ENCODE assay signal across 21 mouse cellular contexts in genomic region chr5:131377136-131377535, GRCm38 (mm10).
DNase-seq lines count a peak whose midpoint lies in the region; ATAC-seq and TF ChIP-seq lines count a peak whose summit lies in the region.
"Had no signal": no experiment of that assay in that cellular context is flagged by ENCODE, and none has a peak within 500 bp of the region (broad histone marks: within the 10 kb centered on the region; RNA-seq: fewer than 3 reads in every experiment).

No protein-coding gene starts in this region.

- H3K4me3 ChIP-seq in gastrocnemius, adult 2 months = no peak overlapping the region
- H3K4me3 ChIP-seq in lung, embryonic 14.5 days (ENCODE audit: low read depth, low read length) = no peak overlapping the region
- H3K4me3 ChIP-seq in lung, adult 2 months (replicated peaks; ENCODE audit: extremely low read depth, low read depth, low read length) = no peak overlapping the region
- H3K4me3 ChIP-seq in stomach, postnatal 0 days (ENCODE audit: low read depth, low read length) = no peak overlapping the region
- H3K4me3 ChIP-seq: embryonic facial prominence, embryonic 13.5 days; limb, embryonic 13.5 days; midbrain, embryonic 12.5 days; neural tube, embryonic 13.5 days had no signal

- no peak for TF ChIP-seq CTCF in gastrocnemius, adult 2 months (IDR thresholded peaks at IDR 0.05)
- TF ChIP-seq CTCF in lung, embryonic 14.5 days (IDR thresholded peaks at IDR 0.05; ENCODE audit: low read depth) = no peak
- TF ChIP-seq CTCF in lung, adult 2 months (IDR thresholded peaks at IDR 0.05; ENCODE audit: insufficient read depth, low read length) = no peak
- TF ChIP-seq CTCF in stomach, postnatal 0 days (IDR thresholded peaks at IDR 0.05; ENCODE audit: low read depth) = no peak

- H3K36me3 ChIP-seq in lung, embryonic 14.5 days (ENCODE audit: insufficient read depth) = no peaks in the 10 kb centered on the region
- no peaks in the 10 kb centered on the region for H3K36me3 ChIP-seq in stomach, postnatal 0 days (ENCODE audit: control insufficient read depth, insufficient read depth, low read length)
- H3K36me3 ChIP-seq: embryonic facial prominence, embryonic 13.5 days; G1E; limb, embryonic 13.5 days; midbrain, embryonic 12.5 days; neural tube, embryonic 13.5 days had no signal

- H3K27ac ChIP-seq in gastrocnemius, adult 2 months = no peak overlapping the region; the same call in 1 of the 2 replicates
- no peak overlapping the region for H3K27ac ChIP-seq in lung, embryonic 14.5 days (ENCODE audit: low read depth)
- H3K27ac ChIP-seq in stomach, postnatal 0 days (replicated peaks) = 0 out of 2 replicates have a peak overlapping the region, but pooled peaks have one; percentile 2
- H3K27ac ChIP-seq: embryonic facial prominence, embryonic 13.5 days; hindbrain, embryonic 14.5 days; limb, embryonic 13.5 days; liver, embryonic 14.5 days; midbrain, embryonic 12.5 days; neural tube, embryonic 13.5 days had no signal

- no peaks in the 10 kb centered on the region for H3K4me1 ChIP-seq in lung, embryonic 14.5 days (ENCODE audit: insufficient read depth)
- no peaks in the 10 kb centered on the region for H3K4me1 ChIP-seq in lung, adult 2 months (ENCODE audit: control insufficient read depth, insufficient read depth, low read length)
- H3K4me1 ChIP-seq in stomach, postnatal 0 days (replicated peaks; ENCODE audit: control insufficient read depth, insufficient read depth) = no peaks in the 10 kb centered on the region
- H3K4me1 ChIP-seq: embryonic facial prominence, embryonic 13.5 days; limb, embryonic 13.5 days; midbrain, embryonic 12.5 days; neural tube, embryonic 13.5 days had no signal

- intact Hi-C loops in gastrocnemius, adult 2 months (cut with DNase I) = no loop called here

- TF ChIP-seq POLR2A in lung, adult 2 months (IDR thresholded peaks at IDR 0.05; ENCODE audit: borderline replicate concordance, extremely low read depth, low read depth, low read length) = no peak

- no peak for ATAC-seq in lung, embryonic 14.5 days (ENCODE audit: insufficient read depth)
- ATAC-seq in stomach, postnatal 0 days (ENCODE audit: low FRiP score, low TSS enrichment) = no peak
- no peak for ATAC-seq in megakaryocyte, adult 5-6 weeks (ENCODE audit: poor library complexity, severe bottlenecking)

- H3K9me3 ChIP-seq in lung, embryonic 14.5 days (ENCODE audit: low read depth, low read length) = no peaks in the 10 kb centered on the region
- H3K9me3 ChIP-seq in stomach, postnatal 0 days (ENCODE audit: control insufficient read depth, low read length) = no peaks in the 10 kb centered on the region
- H3K9me3 ChIP-seq: embryonic facial prominence, embryonic 13.5 days; limb, embryonic 13.5 days; midbrain, embryonic 12.5 days; neural tube, embryonic 13.5 days had no signal

- no peak overlapping the region for H3K4me2 ChIP-seq in lung, embryonic 14.5 days
- no peak overlapping the region for H3K4me2 ChIP-seq in stomach, postnatal 0 days (replicated peaks; ENCODE audit: low read depth)
- H3K4me2 ChIP-seq: embryonic facial prominence, embryonic 13.5 days; hindbrain, embryonic 14.5 days; limb, embryonic 13.5 days; midbrain, embryonic 12.5 days; neural tube, embryonic 13.5 days had no signal

- no peak for TF ChIP-seq EP300 in stomach, postnatal 0 days (optimal IDR thresholded peaks at IDR 0.05)

- DNase-seq in gastrocnemius, adult 2 months = peak; percentile 33
- no peak for DNase-seq in gastrocnemius, postnatal 25 days
- DNase-seq in lung, embryonic 14.5 days = peak; percentile 59
- no peak for DNase-seq in lung, adult 2 months
- DNase-seq in heart, postnatal 4 days = peak; percentile 19
- DNase-seq in stomach, postnatal 0 days (ENCODE audit: low spot score) = no peak
- no peak for DNase-seq in ovary, postnatal 14 days (ENCODE audit: low spot score)
- DNase-seq: adrenal gland, postnatal 25 days; cerebellum, adult 11-12 months; kidney, adult 9 months; kidney, postnatal 36 days; layer of hippocampus, postnatal 36 days; thymus, adult 18-20 months had no signal

- no peaks in the 10 kb centered on the region for H3K27me3 ChIP-seq in lung, embryonic 14.5 days (ENCODE audit: insufficient read depth, low read length)
- no peaks in the 10 kb centered on the region for H3K27me3 ChIP-seq in stomach, postnatal 0 days (ENCODE audit: control insufficient read depth, insufficient read depth, low read length)
- H3K27me3 ChIP-seq: embryonic facial prominence, embryonic 13.5 days; limb, embryonic 13.5 days; midbrain, embryonic 12.5 days; neural tube, embryonic 13.5 days had no signal

- H3K9ac ChIP-seq in lung, embryonic 14.5 days = no peak overlapping the region
- no peak overlapping the region for H3K9ac ChIP-seq in stomach, postnatal 0 days (ENCODE audit: low read length)
- H3K9ac ChIP-seq: embryonic facial prominence, embryonic 13.5 days; hindbrain, embryonic 14.5 days; limb, embryonic 13.5 days; liver, embryonic 14.5 days; midbrain, embryonic 12.5 days; neural tube, embryonic 13.5 days had no signal

- 50% methylated on average over 5 of the region's 5 CpGs for WGBS in lung, embryonic 14.5 days
- WGBS in lung, adult 2 months = 55% methylated on average over 5 of the region's 5 CpGs
- WGBS in stomach, postnatal 0 days = 43% methylated on average over 5 of the region's 5 CpGs

Comparison
In these comparisons a context has a peak if more than half of its experiments do, and no peak if none do; other contexts are left out.
1. DNase-seq: peak in gastrocnemius, adult 2 months (single experiment), lung, embryonic 14.5 days (single experiment) and heart, postnatal 4 days (single experiment); none in gastrocnemius, postnatal 25 days (single experiment), lung, adult 2 months (single experiment), stomach, postnatal 0 days (single experiment) and ovary, postnatal 14 days (single experiment).